Mouse (Mus musculus): ENCODE results near the gene Nemf.

GRCm38 (mm10) chr12:69378558-69379454, 21.8 kb upstream of the Nemf start:
- TF ChIP-seq GATA1 (IDR thresholded peaks at IDR 0.05; ENCODE audit: low read length) (no peak), TAL1 (IDR thresholded peaks at IDR 0.05; ENCODE audit: low read length) (no peak)
